Mouse (Mus musculus) cerebellum, postnatal 36 days (tissue): Measurements from ENCODE around the gene Tekt1.
"Not testable (repeated sequence)": the region's sequence is repeated elsewhere in the genome, so short reads cannot be mapped to it uniquely, and the experiment has no call there.

Source experiments
- DNase-seq, 2 experiments: peaks; one replicate each; pipeline ENCODE4 v3.0.0; 2021 to 2022; ENCODE audit warnings: mixed read lengths in 2 of 2

The Tekt1 gene

DNA sequence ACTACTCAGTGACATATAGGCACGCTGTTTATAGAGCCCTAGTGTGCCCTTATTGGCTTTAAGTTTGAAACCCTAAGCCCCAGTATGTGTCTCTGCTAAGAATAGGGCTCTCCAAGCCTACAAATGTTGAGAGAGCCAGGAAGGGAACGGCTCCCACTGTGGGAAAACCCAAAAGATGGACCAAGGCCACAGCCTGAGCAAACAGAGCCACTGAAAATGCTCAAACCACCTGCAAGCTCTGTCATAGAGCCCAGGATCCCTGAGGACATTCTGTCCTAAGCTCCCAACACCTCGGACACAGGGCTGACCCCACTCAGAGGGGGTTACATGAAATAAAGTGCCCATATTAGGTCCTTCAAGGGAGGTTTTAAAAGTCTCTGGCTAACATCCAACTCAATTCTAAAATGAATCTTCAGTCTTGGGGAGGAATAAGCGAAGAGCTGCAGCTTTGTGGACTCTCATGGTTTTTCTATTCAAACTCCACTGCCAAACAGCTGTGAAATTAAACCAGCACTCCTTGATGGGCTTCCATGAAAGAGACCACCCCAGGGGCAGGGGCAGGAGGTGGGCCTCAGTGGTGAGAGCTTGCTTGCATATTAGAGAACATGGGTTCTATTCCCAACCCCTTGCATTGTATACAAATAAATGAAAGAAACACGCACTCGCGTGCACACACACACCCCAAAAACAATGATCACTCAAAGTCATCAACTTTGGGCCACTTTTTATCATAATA is 27.3 kb upstream of the Tekt1 start:
- no peak for DNase-seq

DNA sequence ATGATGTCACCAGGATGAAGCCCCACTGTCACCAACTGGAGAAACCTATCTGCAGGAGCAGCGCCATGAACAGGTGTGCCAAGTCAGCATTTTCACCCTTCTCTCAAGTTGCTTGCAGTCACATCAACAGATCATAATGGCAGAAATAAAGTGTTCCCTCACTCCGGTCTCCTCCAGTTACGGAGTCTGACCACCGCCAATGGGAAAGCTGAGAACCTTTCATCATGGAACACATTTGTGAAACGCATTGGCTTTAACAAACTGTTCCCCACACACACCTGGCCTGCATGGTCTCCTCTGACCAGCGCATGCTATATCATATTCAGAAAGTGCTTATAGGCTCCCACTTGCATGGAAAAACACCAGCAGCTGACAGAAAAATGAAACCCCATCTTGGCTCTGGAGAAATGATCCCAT is 25.9 kb upstream of the Tekt1 start:
- DNase-seq: no peak

DNA sequence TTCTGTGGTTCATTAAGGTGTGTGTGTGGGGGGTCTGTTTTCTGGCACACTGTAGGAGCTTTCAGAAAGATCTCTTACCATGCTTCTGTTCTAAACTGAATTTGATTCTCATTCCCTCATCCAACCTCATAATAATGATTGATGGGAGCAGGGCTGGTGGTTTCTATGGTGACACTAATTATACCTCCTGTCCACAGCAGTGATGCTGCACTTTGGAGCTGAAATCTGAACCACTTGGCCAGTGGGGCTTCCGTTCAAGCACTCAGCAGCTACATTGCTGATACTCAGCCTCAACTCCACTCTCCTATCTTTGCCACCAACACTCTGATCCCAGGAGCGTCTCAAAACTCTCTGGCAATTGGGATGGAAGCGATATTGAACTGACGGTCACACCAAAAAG is 17.1 kb upstream of the Tekt1 start:
- no peak for DNase-seq

DNA sequence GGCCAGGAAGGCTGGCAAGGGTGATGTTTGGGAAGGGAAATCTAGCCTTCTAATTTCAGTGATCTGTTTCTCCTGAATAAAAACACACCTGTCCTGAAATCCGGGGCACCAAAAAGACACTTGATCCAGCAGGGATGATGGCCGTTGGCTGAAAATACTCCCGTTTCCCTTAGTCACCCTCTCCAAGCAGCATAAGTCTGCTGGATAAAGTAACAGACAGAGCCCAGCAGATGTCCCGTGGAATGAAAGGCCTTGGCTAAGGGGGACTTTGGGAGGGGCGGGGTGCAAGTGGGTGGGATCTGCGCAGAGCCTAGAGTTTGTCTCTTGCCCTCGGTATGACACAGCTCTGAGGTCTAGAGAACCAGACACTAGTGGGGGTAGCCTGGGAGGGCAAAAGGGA is 16.0 kb upstream of the Tekt1 start:
- no peak for DNase-seq

DNA sequence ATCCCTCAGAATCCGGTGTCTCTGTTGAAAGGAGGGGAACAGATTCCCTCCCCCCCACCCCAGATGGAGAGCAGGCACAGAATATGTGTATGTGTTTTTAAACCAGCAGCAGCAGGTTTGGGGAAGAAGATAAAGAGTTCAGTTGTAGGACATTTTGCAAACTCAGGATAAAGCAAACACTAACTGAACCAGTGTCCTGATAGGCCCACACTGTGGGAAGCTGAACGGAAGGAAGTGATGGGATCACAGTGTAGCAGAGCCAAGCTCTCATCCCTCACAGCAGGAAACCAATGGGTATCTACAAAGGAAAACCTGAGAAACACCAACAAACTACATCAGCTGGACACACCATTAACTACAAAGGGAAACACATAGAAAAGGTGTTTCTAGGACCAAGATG is 14.3 kb upstream of the Tekt1 start:
- DNase-seq: no peak

DNA sequence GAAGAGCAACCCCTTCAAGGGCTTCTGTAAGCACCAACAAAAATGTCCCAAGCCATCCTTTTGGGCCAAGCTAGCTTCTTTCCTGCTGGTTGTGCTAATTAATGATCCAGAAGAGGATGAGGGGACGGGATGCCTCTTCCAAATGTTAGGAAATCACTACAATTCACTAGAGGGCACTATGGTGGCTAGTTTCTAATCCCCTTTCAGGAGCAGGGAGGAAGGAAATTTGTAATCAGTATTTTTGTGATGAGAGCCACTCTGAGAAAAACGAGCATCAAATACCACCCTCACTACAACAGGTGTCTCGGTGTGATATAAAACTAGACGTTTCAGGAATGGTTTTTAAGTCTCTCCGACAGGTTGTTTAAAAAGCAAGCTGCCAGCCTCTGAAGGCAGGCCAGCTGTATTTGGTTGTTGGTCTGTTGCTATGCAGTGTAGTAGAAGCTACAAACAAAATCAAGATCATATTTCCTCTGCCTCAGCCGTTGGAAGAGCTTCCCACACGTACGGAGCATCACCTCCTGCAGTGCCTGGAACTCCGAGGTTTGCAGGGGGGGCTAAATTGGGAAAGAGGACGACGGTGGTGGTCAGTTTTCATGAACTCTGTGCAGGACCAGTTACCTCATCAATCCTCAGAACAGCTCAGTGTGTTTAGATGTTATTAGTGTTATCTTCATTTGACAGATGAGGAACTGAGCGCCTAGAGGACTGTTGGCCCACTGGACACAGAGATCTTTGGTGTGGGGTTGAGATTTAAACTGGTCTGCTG is 7.8 kb upstream of the Tekt1 start:
- DNase-seq: no peak

DNA sequence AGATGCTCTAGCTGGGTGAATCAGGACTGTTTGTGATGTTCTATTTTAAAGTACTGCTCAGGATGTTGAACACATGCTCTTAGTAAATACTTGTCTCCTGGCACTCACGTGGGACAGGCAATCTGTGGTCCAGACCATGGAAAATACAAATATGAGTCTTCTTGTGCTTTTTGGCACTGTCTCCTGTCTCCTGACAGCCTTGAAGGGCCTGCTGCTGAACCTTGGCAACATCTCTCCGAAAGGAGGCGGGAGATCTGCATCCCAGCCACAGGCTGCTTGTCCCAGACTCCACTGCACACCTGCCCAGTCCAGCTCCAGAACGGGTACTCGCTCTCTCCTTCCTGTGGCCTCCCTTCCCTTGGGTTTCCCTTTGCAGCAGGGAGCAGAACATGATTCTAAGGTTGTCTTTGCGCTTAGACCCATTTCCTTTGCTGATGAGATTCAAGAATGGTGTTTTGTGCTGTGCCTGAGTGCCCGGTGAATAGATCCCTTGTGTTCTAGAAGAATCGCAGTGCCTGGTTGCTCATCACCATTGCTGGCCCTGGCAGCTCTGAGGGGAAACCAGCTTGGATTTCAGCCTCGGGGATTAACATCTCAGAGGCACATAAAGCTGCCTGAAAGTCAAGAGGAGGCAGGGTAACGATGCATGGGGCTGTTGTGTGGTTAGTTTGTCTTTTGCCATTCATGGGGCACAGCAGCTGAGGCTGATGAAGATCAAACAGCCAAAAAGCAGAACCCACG is 5.9 kb upstream of the Tekt1 start:
- no peak for DNase-seq

DNA sequence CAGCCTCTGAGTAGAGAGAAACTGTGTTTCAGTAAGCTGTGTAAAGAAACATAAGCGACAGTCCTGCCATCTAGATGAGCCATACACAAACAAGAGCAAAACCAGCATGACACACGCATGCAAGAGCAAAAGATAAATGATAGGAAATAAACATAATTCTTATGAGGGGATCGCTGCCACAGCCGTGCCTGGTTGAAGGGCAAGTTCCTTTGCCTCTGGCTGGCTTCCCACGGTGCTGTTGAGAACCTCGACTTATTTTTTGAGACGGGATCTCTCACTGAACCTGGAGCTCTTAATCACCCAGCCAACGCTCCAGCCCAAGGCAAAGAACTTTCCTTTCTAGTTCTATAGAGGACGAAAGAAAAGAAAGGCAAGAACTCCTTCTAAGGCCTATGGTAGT is 3.9 kb upstream of the Tekt1 start:
- no peak for DNase-seq

DNA sequence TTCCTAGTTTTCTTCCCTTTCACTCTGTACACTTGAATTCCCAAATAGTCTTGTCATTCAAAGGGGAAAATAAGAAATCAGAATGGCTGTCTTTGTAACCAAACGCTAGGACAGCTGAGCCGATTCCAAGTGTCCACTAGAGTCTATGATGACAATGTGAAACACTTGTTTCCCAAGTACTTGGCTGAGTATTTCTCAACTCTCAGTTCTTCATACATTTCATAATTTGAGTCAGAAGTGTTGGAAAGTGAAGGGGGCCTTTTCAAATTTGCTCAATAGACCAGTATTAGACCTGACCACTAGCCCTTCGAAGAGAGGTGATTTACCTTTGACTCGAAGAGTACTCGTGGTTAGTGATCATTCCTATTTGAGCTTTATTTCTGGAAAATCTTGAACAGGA is 2.3 kb upstream of the Tekt1 start:
- DNase-seq: no peak

DNA sequence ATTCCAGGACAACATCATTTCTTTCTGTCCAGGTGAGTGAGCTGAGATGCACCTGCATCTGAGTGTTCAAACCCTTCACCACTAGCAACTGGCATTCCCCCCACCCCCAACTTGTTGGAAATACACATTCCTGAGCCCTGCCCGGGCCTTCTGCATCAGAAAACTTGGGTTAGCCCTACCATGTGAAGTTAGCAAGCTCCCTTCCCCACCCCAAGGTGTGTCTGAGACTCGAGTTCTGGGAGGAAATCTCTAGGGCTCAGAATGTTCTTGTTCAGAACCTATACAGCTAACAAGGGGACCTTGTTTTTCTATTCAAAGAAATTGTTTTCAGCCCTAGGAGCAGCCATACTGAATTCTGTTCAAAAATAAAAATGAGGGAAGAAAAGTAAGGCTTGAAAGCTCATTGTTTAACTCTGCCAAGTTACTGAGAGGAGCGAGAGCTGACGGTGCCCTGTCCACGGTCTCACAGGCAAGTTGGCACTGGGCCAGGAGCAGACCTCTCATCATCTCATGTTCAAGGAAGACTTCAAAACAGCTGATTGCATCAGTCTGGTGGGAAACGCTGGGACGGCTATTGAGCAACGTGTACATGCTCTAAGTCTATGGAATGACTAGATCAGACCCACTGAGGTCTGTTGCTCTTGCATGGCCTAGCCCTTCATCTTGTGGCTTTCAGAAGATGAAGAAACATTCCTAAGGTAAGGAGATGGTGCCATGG is 1.4 kb upstream of the Tekt1 start:
- DNase-seq: no peak

DNA sequence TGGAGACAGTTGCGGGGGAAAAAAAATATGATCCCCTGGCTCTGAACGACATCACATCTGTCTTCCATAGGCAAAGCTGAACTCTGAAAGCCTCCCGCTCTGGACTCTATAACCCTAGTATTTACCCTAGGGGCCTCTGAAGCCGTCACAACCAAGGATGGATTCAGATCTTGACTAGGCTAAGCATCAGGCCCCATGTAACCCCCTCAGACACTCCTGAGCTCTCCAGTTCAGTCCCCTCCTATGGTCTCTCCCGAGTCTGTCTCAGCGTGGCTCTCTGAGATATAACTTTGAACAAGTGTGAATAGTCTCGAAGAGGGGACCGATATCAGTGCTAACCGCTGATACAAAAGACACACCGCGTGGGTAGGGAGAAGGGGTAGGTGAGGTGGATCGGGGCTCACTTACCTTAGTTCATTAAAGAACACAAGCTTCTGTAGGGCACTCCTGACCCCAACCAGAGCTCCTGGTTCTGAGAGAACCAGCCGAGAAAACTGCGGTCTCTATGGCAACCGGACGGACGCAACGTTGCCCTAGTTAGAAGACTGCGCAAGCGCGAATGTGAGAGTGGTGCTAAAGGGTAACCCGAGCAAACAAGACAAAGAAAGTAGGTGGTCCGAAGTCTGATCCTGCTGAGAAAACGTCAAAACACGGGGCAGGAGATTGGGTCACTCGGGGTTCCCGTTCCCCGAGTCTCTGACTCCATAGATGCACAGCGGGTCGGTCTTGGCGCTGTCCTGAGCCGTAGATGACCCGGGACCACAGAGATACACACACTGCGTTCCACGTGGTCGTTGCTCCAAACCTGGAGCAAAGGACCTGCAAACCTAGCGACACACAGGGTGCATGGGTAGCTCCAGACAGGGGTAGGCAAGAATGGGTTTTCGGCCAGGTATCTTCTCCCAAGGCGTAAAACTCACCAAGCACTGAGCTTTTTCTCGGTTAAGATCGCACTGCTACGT is 576 bp downstream of the Tekt1 start:
- peak; percentile 40 to 49 for DNase-seq

DNA sequence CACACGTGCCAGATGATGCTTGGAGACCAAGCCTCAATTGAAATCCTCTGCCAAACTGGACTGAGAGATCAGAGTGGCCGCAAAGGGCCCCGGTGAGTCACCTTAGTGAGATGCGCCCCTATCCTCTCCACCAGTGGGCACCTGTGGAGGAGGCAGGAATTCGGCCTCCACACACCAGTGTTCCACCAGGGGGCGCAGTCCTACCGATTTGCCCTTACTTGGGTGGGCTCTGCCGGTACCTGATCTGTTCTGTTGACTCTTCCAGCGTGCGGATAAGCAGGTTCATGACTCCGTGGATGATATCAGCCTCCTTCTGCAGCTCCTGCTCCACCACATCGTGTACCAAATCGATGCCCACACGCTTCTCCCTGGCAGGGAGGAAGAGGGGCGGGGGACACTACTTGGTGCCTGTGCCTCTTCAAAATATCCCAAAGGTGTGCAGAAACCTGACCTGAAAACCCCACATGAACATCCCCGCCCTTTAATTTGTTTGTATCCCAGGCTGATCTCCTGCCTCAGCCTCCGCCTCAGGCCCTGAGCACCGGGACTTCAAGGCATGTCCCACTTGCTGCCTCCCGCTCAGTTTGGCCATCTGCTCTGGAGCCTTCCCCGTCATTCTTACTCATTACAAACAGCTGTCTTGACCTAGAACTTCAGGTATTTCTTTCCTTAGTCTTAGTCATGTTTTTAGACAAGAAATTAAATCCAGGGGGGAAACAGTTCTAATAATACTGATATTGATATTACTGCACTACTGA is 7.1 kb downstream of the Tekt1 start:
- DNase-seq: peak; percentile 57 to 60

DNA sequence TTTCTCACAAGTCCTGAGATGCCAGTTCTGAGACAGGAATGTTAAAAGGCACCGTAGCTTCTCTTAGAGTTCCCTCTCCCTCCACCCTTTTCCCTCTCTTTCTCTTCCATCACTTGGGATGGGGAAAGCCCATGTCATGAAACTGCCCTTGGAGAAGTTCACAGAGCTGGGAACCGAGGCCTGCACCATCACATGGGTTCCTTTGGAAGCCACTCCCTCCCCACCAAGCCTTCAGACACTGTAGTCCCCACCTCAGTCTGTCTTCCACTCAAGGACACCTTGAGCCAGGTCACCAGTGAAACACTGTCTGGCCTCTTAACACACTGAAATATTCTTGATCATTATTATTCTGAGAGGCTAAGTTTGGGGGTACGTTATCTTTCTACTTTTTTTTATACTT is 9.1 kb downstream of the Tekt1 start:
- DNase-seq: no peak

DNA sequence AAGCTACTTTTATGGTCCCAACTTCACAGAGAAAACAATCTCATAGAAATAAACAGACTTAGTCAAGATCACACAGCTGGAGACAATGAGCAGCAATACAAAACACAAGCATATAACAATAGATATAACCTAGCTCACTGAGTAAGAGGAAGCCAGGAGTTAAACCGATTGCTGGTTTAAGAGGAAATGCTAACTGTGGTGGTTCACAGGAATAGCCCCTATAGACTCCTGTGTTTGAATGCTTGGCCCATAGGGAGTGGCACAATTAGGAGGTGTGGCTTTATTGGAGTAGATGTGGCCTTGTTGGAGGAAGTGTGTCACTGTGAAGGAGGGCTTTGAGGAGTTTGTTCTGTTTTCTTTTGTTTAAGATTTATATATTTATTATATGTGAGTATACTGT is 10.0 kb downstream of the Tekt1 start:
- no peak for DNase-seq

DNA sequence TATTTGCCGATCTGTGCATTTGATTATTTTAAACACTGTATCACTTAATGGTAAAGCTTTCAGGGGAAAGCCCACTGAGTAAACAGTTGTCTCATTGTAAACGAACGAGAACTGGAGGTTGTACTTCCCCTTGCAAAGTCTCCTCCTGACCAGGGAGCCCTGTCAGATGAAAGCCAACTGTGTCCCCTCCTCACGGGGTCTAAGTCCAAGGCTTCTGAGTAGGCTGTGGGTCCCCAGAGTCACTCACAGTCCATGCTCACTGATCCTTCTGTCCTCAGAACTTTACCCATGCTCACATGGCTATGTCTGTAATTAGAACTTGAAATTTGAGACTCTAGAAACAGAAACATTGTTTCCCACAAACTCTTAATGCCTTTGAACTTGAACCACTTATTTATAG is 12.6 kb downstream of the Tekt1 start:
- DNase-seq: no peak

DNA sequence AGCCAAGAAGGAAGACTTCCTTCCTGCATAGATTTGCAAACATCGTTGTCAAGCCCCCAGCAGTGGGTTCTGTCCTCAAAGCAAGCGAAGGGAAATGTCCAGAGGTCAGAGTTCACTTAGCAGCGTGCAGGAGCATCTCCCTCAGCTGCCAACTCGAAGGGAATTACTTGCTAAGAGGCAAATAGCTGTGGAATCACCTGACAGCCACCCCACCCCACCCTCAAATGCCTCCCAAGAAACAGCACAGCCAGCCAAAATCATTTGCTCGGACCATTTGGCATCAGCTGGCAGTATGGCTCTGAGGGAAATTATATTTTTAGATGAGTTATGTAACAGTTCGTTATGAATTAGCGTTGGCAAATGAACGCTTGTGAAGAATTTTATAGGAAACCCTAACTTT is 13.2 kb downstream of the Tekt1 start:
- DNase-seq: peak; percentile 51 to 52

DNA sequence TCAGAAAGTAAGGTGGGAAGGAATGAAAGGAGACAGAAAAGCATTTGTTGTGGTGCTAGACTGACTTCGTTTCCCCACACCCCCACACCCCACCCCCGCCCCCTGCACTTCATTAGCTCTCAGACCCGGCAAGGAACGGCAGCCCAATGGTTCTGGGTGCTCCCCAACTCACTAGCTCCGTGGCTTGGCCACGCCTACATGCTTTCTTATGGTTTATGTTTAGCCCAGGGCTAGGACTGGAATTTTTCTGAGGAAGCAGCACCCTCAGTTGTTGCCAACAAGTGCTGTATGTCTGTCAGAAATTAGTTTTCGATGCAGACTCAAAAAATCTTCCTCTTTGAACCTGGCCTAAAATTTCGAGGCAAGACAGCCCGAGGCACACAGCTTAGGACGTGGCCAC is 13.7 kb downstream of the Tekt1 start:
- no peak for DNase-seq

DNA sequence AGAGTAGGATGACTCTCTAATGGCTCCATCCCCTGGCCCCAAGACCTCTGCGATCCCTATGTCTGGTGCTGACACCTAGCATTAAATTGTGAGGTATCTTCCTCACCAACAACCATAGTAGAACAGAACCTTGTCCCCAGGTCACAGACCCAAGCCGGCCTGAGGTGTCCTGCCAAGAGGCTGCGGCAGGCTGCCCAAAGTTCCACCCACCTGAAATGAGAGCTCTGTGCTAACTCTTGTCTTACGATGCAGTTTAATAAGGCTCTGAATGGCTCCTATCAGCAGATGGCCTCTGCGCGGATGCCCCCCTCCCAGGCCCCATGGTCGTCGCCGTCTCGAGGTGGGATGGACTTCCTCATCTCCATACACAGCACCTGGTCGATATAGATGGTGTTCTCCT is 17.8 kb downstream of the Tekt1 start:
- DNase-seq: no peak

DNA sequence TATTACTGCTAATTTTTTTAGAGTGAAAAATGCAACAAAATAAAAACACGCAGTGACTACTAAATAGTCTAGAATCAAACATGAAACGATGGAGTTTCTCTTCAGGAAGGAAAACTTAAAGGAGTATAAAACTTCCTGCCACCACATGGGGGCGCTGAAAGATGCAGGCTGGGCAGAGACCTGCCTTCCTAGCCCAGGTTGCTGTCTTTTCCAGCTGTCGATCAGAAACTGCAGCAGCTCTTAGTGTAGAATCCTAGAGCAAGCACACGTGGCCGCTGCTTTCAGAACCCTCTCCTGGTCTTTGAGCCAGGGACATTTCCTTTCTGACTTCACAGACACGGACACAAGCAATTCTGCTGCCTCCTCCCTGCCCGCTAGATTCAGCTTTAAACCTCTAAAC is 18.3 kb downstream of the Tekt1 start:
- peak; percentile 29 to 39 for DNase-seq

DNA sequence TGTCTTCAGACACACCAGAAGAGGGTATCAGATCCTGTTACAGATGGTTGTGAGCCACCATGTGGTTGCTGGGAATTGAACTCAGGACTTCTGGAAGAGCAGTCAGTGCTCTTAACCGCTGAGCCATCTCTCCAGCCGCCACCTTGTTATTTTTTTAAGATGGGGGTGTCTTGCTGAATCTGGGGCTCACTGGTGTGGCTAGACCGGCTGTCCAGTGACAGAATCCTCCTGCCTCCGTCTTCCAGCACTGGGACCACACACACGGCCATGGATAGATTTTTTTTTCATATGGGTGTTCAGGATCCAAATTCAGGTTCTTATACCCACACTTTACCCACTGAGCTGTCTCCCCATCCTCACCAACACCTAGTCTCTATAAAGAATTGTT is 19.0 kb downstream of the Tekt1 start:
- not testable (repeated sequence) for DNase-seq

DNA sequence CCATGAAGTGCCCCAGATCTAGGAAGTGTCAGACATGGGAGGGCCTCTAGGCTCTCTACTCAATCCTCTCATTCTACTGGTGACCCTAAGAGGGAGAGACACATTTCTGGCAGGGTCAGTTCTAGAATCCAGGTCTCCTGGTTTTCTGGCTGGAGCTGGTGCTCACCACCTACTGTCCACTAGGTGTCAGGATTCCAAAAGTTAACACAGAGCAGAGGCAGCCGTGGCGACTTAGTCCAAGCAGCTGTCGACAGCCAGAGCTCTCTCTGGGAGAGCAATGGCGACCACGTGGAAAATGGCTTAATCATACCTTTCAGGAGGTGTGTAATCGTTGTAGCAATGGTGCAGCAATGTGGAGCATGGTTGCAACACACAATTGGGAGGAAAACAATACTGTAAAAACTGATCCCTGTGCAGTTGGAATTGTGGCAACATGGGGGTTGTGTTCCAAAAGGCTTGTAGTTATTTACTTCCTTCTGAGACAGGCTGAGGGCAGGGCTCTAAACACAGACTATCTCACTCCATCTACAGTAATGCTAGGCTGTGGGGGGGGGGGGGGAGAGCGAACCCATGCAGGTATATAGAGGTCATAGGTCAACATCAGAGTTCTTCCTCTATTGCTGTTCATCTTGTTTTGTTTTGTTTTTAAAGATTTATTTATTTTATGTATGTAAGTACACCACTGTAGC is 19.5 kb downstream of the Tekt1 start:
- DNase-seq: peak; percentile 57 to 58
